Mouse (Mus musculus): ENCODE measurements around the gene Tnfrsf9.

DNA sequence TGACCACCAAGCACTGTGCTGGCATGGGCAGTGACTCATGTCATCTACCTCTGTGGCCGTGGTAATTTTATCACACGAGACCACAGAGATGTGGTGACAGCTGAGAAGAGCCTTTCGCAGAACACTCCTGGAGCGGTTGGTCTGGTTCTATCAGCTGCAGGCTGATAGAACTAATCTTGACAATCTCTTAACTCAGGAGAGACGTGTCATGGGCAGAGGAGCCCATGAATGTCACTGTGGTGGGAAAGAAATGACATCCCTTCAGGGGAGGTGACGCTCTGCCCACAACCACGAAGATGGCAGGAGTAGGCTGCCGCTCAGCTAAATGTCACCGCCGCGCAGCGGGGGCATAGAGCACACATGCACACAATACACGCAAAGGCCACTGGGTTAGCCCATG lies 9.9 kb downstream of the Tnfrsf9 start:
- TF ChIP-seq CTCF (IDR thresholded peaks at IDR 0.05; ENCODE audit: control insufficient read depth, insufficient read depth, insufficient read length) = no peak
- TF ChIP-seq MAX (IDR thresholded peaks at IDR 0.05) = no peak
- no peak for TF ChIP-seq FOSL1 (IDR thresholded peaks at IDR 0.05; ENCODE audit: insufficient read depth, low read length, poor library complexity, severe bottlenecking)
